In the genomic region with DNA sequence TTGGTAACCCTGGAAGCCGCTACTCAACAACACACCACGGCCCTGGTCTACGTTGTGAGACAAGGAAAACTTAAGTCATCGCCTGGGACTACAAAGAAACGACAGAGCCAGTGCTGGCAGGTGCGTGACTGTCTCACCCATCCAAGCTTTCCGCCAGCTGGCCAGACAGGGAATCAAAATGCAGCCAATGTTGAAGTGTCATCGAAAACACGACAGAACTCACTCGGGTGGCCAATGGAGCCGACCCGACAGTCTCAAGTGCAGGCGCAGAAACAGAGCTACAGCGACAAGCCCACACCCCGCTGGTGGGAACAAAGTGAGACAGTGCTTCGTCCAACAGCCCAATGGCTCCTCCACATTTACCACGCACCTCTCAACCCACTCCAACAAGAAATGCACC, we compare ENCODE assay signal across 12 mouse cellular contexts. TPM values are rescaled to one million over a fixed set of nuclear protein-coding genes. Genes with fewer than 3 reads are reported as not detected.
DNase-seq lines count a peak whose midpoint lies in the region; ATAC-seq lines count a peak whose summit lies in the region.
"Had no signal": no experiment of that assay in that cellular context is flagged by ENCODE, and none has a peak within 500 bp of the region (broad histone marks: within the 10 kb centered on the region; RNA-seq: fewer than 3 reads in every experiment).

No protein-coding gene starts in this region.

- H3K9ac ChIP-seq in intestine, embryonic 15.5 days: no peak overlapping the region
- H3K9ac ChIP-seq in intestine, embryonic 16.5 days (ENCODE audit: low read depth, low read length): no peak overlapping the region
- peak overlapping the region; percentile 43; the same call in 1 of the 2 replicates for H3K9ac ChIP-seq in forebrain, embryonic 14.5 days (ENCODE audit: low read length)
- H3K9ac ChIP-seq in hindbrain, embryonic 15.5 days: no peak overlapping the region
- H3K9ac ChIP-seq in midbrain, embryonic 15.5 days: no peak overlapping the region
- H3K9ac ChIP-seq: liver, embryonic 15.5 days had no signal

- no peak overlapping the region for H3K4me3 ChIP-seq in intestine, embryonic 15.5 days (replicated peaks)
- no peak overlapping the region for H3K4me3 ChIP-seq in intestine, embryonic 16.5 days (ENCODE audit: low read length)
- H3K4me3 ChIP-seq in forebrain, embryonic 14.5 days (ENCODE audit: low read depth, low read length): no peak overlapping the region
- no peak overlapping the region for H3K4me3 ChIP-seq in hindbrain, embryonic 15.5 days
- no peak overlapping the region for H3K4me3 ChIP-seq in midbrain, embryonic 15.5 days
- H3K4me3 ChIP-seq: liver, embryonic 15.5 days had no signal

- no peak overlapping the region for H3K4me2 ChIP-seq in intestine, embryonic 15.5 days (replicated peaks)
- H3K4me2 ChIP-seq in intestine, embryonic 16.5 days (ENCODE audit: low read depth, low read length): no peak overlapping the region
- H3K4me2 ChIP-seq in forebrain, embryonic 14.5 days (ENCODE audit: low read length): peak overlapping the region; percentile 19; the same call in 1 of the 2 replicates
- no peak overlapping the region for H3K4me2 ChIP-seq in hindbrain, embryonic 15.5 days
- no peak overlapping the region for H3K4me2 ChIP-seq in midbrain, embryonic 15.5 days
- H3K4me2 ChIP-seq: liver, embryonic 15.5 days had no signal

- no peaks in the 10 kb centered on the region for H3K9me3 ChIP-seq in intestine, embryonic 15.5 days
- no peaks in the 10 kb centered on the region for H3K9me3 ChIP-seq in intestine, embryonic 16.5 days (ENCODE audit: control insufficient read depth, low read length)
- H3K9me3 ChIP-seq in forebrain, embryonic 14.5 days (replicated peaks; ENCODE audit: control insufficient read depth, low read length): no peaks in the 10 kb centered on the region
- H3K9me3 ChIP-seq in hindbrain, embryonic 15.5 days: no peaks in the 10 kb centered on the region
- H3K9me3 ChIP-seq in midbrain, embryonic 15.5 days: no peaks in the 10 kb centered on the region
- H3K9me3 ChIP-seq: liver, embryonic 15.5 days had no signal

- 77% methylated on average over 17 of the region's 17 CpGs for WGBS in intestine, embryonic 15.5 days
- 71% methylated on average over 17 of the region's 17 CpGs for WGBS in intestine, embryonic 16.5 days
- 44% methylated on average over 17 of the region's 17 CpGs for WGBS in forebrain, embryonic 14.5 days
- WGBS in hindbrain, embryonic 15.5 days: 42% methylated on average over 17 of the region's 17 CpGs
- 66% methylated on average over 17 of the region's 17 CpGs for WGBS in midbrain, embryonic 15.5 days

- H3K36me3 ChIP-seq in intestine, embryonic 15.5 days: no peaks in the 10 kb centered on the region
- no peaks in the 10 kb centered on the region for H3K36me3 ChIP-seq in intestine, embryonic 16.5 days (ENCODE audit: control insufficient read depth, insufficient read depth, low read length)
- 0 out of 2 replicates have a peak, but pooled peaks cover 3% of the 10 kb centered on the region for H3K36me3 ChIP-seq in forebrain, embryonic 14.5 days (ENCODE audit: control insufficient read depth, insufficient read depth, low read length)
- H3K36me3 ChIP-seq in hindbrain, embryonic 15.5 days: no peaks in the 10 kb centered on the region
- no peaks in the 10 kb centered on the region for H3K36me3 ChIP-seq in midbrain, embryonic 15.5 days (replicated peaks)
- H3K36me3 ChIP-seq: liver, embryonic 15.5 days had no signal

- no peaks in the 10 kb centered on the region for H3K27me3 ChIP-seq in intestine, embryonic 15.5 days (replicated peaks)
- no peaks in the 10 kb centered on the region for H3K27me3 ChIP-seq in intestine, embryonic 16.5 days (replicated peaks; ENCODE audit: control insufficient read depth, insufficient read depth, low read length)
- H3K27me3 ChIP-seq in forebrain, embryonic 14.5 days (replicated peaks; ENCODE audit: control insufficient read depth, insufficient read depth, low read length): no peaks in the 10 kb centered on the region
- H3K27me3 ChIP-seq in hindbrain, embryonic 15.5 days: no peaks in the 10 kb centered on the region
- no peaks in the 10 kb centered on the region for H3K27me3 ChIP-seq in midbrain, embryonic 15.5 days (replicated peaks)
- H3K27me3 ChIP-seq: CH12.LX; liver, embryonic 15.5 days had no signal

- ATAC-seq in intestine, embryonic 15.5 days: no peak
- ATAC-seq in intestine, embryonic 16.5 days: no peak
- ATAC-seq in forebrain, embryonic 14.5 days: no peak
- no peak for ATAC-seq in hindbrain, embryonic 15.5 days (ENCODE audit: low FRiP score, low read depth)
- ATAC-seq in midbrain, embryonic 15.5 days (replicated peaks): no peak

- 0 out of 2 replicates have a peak overlapping the region, but pooled peaks have one; percentile 29 for H3K27ac ChIP-seq in intestine, embryonic 15.5 days
- no peak overlapping the region for H3K27ac ChIP-seq in intestine, embryonic 16.5 days (ENCODE audit: low read length)
- H3K27ac ChIP-seq in forebrain, embryonic 14.5 days (ENCODE audit: low read depth, low read length): peak overlapping the region; percentile 80
- peak overlapping the region; percentile 64 for H3K27ac ChIP-seq in hindbrain, embryonic 15.5 days (replicated peaks)
- H3K27ac ChIP-seq in midbrain, embryonic 15.5 days: peak overlapping the region; percentile 63
- H3K27ac ChIP-seq: liver, embryonic 15.5 days had no signal

- DNase-seq in forebrain, embryonic 14.5 days (ENCODE audit: low spot score): peak; percentile 66
- DNase-seq in testis, postnatal 14 days (ENCODE audit: low spot score): no peak
- no peak for DNase-seq in ovary, adult 18-20 months (ENCODE audit: low spot score)
- DNase-seq in yolk sac, embryonic 10.5 days (ENCODE audit: low spot score): no peak
- DNase-seq: adrenal gland, adult 8-10 months; kidney, adult 11 months had no signal

- peaks cover 59% of the 10 kb centered on the region for H3K4me1 ChIP-seq in intestine, embryonic 15.5 days (replicated peaks)
- H3K4me1 ChIP-seq in intestine, embryonic 16.5 days (ENCODE audit: control insufficient read depth, insufficient read depth, low read length): peaks cover 60% of the 10 kb centered on the region
- H3K4me1 ChIP-seq in forebrain, embryonic 14.5 days (ENCODE audit: control insufficient read depth, insufficient read depth, low read length): peaks cover 69% of the 10 kb centered on the region
- peaks cover 74% of the 10 kb centered on the region for H3K4me1 ChIP-seq in hindbrain, embryonic 15.5 days (replicated peaks)
- H3K4me1 ChIP-seq in midbrain, embryonic 15.5 days: peaks cover 68% of the 10 kb centered on the region

RNA-seq across cellular contexts. Expression of gene Ncor2, which starts 29.9 kb away (rescaled TPM):
- polyA plus RNA-seq in intestine, embryonic 15.5 days (2015; fragmentation: Nextera tagmentation; extraction: Ambion mirVana): 19.9 and 20.0 TPM in 2 replicates
- 13.1 and 14.4 TPM in 2 replicates for polyA plus RNA-seq in intestine, embryonic 16.5 days (2015; fragmentation: Nextera tagmentation; extraction: Ambion mirVana)
- polyA plus RNA-seq in forebrain, embryonic 14.5 days (2014; fragmentation: Nextera tagmentation; extraction: Ambion mirVana): 15.1 and 22.3 TPM in 2 replicates
- polyA plus RNA-seq in hindbrain, embryonic 15.5 days (2015; fragmentation: Nextera tagmentation; extraction: Ambion mirVana): 26.3 and 28.7 TPM in 2 replicates
- 25.6 and 27.6 TPM in 2 replicates for polyA plus RNA-seq in midbrain, embryonic 15.5 days (2015; fragmentation: Nextera tagmentation; extraction: Ambion mirVana)
